Mouse (Mus musculus) layer of hippocampus, adult 8-10 months (tissue): ENCODE results near the gene Slco4c1. TPM values are rescaled to one million over a fixed set of nuclear protein-coding genes. Genes with fewer than 3 reads are reported as not detected.

Source experiments
- DNase-seq, 2 experiments: peaks; one replicate each; pipeline ENCODE4 v3.0.0; 2022; ENCODE audit warnings: low spot score in 2 of 2
- total RNA-seq, 4 experiments: library from RNA; stranded (reverse); gene quantifications; 2 replicates each; pipeline ENCODE4 v1.2.4; 2022

Gene Slco4c1
- 1 to 10 TPM; 1.7 to 2.7 (median 2.2) TPM for total RNA-seq

DNA sequence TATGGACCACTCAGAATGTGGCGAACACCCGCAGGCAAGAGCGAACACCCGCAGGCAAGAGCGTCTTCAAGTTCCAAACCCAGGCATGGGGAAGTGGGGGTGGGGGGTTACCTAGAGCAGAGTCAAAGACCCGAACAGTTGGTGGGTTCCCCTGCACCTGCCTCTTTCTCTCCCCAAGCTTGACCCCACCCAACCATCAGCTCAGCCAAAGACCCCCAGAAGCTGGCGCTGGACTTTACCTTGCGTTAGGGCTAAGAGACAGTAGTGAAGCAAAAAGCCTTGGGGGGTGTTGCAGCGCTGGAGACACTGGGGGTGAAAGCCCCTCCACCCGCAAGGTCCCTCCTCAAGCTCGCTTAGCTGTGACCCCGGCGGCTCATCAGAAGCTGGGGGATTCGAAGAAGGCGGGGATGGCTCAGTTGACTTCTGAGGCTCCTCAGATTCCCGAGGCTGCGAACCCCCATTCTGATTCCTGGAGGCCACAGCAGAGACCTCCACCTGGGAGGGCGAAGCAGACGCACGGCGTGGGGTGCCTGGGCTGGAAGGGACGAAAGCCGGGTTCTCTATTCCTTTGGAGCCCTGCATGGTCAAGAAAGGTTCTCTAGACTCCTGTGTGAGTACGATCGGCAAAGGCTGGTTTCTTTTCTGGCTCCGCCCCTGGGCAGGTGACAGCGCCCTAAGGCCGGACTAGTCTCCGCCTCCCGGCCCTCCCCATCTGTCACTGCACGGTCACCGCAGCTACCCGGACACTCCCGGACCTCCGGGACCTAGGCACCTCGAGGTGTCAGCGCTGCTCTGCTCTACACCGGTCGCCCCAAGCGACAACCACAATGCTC is at the start of gene Slco4c1:
TSS of gene Slco4c1 (minus strand) at position 644 of the 833 bp plus-strand sequence.
- DNase-seq = peak; percentile 15 to 28

GRCm38 (mm10) chr1:96917333-96917732 is 45.4 kb upstream of the Slco4c1 start:
- no peak for DNase-seq

DNA sequence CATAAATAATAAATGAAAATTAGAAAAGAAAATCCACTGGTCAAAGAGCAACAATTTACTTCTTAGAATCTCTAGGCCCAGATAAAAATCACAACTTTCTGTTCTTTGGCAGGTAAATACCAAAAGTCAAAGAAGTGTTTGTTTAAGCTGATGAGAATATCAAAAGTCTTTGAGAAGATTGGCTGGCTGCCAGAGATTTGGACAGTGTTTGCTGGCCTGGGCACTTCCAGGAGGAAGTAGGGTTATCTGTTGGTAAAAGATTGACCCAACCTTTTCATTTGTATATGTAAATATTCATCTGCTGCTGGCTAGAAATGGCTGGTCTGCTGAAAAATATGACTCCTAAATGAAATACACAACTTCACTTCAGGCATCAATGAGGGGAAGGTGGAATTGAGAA is 11.8 kb upstream of the Slco4c1 start:
- DNase-seq = no peak

DNA sequence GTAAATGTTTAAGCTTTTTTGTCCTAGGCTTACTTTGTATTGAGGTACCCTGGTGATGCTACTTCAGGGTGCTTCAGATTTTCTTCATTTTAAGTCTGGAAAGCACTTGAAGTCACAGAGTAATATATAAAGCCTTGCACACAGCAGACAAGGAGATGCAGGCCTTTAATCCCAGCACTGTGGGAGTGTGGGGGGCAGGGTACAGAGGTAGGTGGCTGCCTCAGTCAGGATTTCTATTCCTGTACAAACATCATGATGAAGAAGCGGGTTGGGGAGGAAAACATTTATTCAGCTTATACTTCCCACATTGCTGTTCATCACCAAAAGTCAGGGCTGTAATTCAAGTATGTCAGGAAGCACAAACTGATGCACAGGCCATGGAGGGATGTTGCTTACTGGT is 6.6 kb upstream of the Slco4c1 start:
- DNase-seq = no peak

- no peak for DNase-seq
Observed at GRCm38 (mm10) chr1:96876076-96876475, 4.1 kb upstream of the Slco4c1 start.

DNA sequence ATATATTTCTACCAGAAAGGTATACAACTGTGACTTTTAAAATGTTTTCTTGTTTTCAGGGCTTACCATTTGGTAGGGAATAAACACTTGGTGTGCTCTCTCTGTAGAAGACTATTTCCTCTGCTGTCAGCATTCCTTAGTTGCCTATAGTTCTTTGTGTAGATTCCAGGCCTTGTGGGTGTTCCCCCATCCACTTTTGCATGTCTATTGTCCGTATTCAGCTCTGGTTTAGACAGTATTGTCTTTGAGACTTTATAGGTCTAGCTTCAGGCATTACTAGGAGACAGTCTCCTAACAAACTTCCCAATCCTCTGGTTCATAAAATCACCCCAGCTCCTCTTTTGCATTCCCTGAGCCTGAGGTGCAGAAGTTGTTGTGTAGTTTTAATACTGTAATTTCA is 2.7 kb upstream of the Slco4c1 start:
- no peak for DNase-seq

DNA sequence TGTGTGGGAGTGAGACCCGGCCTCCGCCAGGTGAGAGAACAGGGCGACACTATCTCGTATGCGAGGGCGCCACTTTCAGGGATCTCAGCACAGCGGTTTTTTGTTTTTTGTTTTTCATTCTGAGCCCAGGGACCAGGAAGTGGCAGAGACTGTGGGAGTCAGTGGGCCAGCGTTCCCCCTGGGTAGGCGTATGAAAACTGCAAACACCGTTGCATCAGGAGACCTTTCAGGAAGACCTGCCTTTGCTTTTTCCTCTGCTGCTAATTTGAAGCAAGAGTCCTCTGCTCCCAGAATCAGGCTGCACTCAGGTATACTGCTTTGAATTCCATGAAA is 356 bp upstream of the Slco4c1 start:
- DNase-seq = no peak

GRCm38 (mm10) chr1:96870764-96871307 is 1.1 kb downstream of the Slco4c1 start:
- no peak for DNase-seq

GRCm38 (mm10) chr1:96868722-96869121 is 3.2 kb downstream of the Slco4c1 start:
- DNase-seq = no peak

GRCm38 (mm10) chr1:96866002-96866401 is 6.0 kb downstream of the Slco4c1 start:
- DNase-seq = no peak

DNA sequence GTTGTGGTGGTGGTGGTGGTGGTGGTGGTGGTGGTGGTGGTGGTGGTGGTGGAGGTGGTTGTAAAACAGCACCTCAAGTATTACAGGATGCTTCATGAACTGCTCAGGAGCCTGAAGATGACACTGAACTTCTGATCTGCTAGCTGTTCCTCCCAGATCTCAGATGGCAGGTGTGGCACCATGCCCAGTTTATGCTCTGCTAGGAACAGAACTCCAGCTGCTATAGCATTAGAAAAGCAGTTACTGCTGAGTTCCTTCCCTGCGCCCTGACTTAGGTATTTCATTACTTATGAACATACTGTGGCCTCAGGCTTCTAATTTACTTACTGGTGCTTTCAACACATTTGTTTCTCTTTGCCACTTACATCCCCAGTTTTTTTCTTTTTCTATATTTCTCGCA is 7.9 kb downstream of the Slco4c1 start:
- no peak for DNase-seq

- DNase-seq = no peak
Observed at GRCm38 (mm10) chr1:96859995-96860684, 11.8 kb downstream of the Slco4c1 start.

DNA sequence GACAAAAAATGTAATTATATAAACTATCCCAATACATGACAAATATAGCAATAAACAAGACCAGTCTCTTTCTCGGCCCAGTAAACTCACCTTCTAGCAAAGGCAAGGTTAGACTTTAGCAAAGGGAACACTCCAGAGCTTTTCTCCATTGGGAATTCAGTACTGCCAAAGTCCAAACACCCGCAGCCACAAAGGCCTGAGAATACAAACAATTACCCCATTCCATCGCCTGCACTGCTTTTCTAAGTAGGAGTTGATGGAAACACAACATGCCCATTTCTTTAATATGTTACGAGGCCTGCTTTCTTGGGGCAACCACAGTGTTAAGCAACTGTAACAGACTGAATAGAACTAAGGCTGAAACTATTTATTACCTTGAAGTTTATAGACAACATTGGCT is 18.4 kb downstream of the Slco4c1 start:
- DNase-seq = no peak

GRCm38 (mm10) chr1:96849101-96849500 is 22.9 kb downstream of the Slco4c1 start:
- DNase-seq = no peak

- no peak for DNase-seq
Observed at GRCm38 (mm10) chr1:96848606-96849005, 23.4 kb downstream of the Slco4c1 start.

DNA sequence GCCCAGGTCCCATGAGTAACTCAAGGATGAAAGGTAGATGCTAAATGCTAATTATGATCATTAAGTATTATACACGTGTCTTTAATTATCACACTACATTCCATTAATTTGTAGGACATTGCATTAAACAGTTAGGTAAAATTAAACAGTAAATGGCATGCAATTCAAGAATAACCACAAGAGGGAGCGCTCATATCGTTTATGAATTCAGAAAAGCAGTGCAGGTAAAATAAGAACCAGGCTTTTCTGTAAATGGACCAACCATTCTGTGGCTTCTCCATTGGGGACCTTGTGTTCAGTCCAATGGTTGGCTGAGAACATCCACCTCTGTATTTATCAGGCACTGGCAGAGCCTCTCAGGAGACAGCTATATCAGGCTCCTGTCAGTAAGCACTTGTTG is 25.2 kb downstream of the Slco4c1 start:
- no peak for DNase-seq

- DNase-seq = no peak
Observed at GRCm38 (mm10) chr1:96805287-96805727, 66.7 kb downstream of the Slco4c1 start.

DNA sequence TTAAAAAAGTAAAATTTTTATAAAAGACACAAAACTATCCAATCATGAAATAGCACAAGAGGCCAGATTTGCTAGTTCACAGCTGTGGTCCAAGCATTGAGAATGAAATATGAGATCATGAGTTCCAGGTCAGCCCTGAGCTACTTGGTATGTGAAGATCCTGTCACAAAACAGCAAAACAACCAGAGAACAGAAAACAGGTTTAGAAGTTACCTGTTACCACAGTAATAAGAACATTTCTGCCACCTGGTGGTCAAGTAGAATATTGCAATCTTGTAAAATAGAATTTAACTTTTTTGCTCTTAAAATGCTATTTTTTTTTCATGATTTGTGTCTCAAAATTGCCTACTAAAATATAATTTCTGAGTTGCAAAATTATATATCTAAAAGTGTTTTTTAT is 70.4 kb downstream of the Slco4c1 start:
- DNase-seq = no peak

DNA sequence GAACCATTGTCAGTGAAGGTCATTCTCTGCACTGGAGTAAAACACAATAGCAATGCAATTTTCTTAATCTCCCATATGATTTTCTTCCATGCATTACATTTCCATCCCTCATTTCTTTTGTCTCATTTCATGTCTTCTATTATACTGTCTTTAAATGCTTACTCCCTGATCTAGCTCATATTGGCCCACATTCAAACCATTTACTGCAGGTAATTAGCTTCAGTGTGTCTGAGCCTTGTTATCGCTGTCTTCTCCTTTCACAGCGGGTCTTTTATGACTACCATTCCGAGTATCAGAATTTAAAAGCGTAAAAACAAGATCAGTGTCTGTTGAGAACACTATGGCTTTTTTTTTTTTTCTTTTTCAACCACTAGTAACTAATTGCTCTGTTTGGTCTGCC is 77.3 kb downstream of the Slco4c1 start:
- no peak for DNase-seq

DNA sequence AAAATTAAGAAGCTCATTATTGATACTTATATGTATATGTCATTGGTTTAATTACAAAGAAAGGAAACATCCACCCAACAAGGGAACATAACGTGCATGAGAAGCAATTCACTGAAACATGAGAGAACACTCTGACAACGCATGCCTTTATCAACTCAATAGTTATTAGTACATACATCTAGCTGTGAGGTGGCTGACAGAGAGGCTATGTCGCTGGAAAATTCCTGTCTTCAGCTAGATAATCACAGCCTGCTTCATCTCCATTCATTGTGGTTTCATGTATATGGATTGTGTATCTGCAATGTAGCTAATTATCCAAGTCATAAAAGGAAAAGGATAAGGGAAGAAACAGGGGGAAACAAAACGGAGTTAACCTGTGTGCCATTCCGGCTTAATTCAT is 77.7 kb downstream of the Slco4c1 start:
- no peak for DNase-seq

DNA sequence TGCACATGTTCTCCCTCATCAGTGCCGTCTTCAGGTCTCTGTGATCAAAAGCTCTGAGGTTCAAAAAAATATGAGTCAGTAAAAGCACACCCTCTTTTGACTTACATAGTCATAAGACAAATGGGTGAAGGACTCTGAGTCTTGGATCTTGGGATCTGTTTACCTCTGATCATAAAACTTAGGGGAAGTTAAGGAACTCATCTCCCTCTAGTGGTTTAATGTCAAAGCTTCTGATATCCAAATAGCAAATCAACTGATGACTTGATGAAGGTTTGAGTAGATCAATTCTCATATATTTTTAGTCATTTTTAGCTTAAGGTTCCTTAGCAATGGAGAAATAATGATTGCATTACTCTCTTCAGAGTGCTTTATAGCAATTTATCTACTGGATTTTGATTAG is 82.7 kb downstream of the Slco4c1 start:
- no peak for DNase-seq

DNA sequence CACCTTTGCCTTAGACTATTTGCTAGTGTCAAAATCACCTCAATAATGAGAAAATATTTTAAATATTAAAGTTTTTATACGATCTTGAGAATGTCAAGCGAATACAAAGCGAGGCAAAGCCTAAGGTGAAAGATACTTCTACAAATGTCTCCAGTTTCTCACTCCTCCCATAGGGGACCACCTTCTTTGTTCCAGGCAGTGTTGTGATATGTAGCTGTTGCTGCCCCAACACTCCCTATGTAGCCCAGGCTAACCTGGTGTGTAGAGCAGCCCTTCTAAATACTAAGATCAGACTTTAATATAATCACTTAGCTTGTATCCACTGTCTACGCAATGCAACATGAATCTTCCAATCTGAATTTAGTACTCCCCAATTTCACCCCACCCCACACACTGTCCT is 97.8 kb downstream of the Slco4c1 start:
- no peak for DNase-seq

DNA sequence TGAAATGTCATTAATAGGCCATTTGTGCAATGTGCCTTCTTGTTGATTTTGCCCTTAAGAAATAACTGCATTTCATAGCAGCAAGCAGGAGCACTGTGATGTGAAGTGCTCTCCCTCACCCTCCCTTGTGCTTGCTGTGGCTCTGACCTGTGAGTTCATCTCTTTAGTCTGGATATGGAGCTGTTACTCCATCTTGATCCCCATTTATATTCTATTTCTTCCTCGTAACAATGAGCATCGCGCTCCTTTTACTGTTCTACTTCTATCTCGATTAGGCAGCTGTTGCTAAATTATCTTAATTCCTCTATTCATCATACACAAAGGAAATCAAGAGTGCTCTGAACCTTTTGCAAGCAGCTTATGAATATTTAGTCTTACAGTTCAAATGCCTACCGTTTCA is 98.3 kb downstream of the Slco4c1 start:
- no peak for DNase-seq
